8 mouse cellular contexts compared by ENCODE assay signal in the genomic region with DNA sequence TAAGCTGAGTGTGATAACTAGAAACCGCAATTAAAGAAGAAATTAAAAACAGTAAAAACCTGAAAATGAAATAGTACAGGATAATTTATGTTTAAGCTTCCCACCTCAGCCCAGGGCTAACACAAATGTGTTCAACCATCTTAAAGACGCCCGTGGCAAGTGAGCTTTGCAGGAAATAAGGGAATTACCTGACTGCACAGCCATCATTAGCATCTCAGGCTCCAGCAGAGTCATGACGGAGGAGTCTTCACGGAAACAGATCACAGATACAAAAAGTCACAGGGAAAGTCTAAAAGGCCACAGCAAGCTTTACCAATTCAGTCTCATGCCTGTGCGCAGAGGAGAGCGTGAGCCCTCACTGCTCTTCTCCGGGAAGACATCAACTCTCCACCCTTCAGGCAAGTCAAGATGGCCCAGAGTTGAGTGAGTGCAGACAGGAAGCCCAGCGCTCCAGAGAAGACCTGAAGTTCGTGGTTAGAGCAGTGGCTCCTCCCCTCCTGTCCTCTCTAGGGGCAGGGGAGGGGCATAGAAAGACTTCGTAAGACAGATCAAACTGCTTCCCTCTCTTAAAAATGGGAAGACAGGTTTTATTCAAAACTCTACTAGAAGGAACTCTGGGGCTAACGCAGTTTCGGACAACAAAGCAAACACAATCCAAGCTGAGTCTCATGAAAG.
DNase-seq lines count a peak whose midpoint lies in the region; ATAC-seq and TF ChIP-seq lines count a peak whose summit lies in the region.

No protein-coding gene starts in this region.

- no peak overlapping the region for H3K4me3 ChIP-seq in hindbrain, embryonic 11.5 days (ENCODE audit: low read depth, low read length)
- H3K4me3 ChIP-seq in hindbrain, embryonic 10.5 days = no peak overlapping the region
- no peak overlapping the region for H3K4me3 ChIP-seq in forebrain, embryonic 14.5 days (ENCODE audit: low read depth, low read length)
- peak overlapping the region; percentile 10 for H3K4me3 ChIP-seq in intestine, embryonic 14.5 days (ENCODE audit: low read depth, low read length)
- H3K4me3 ChIP-seq in lung, postnatal 0 days (ENCODE audit: low read depth, low read length) = peak overlapping the region; percentile 23

- no peaks in the 10 kb centered on the region for H3K27me3 ChIP-seq in hindbrain, embryonic 11.5 days (ENCODE audit: control insufficient read depth, insufficient read depth, low read length)
- H3K27me3 ChIP-seq in hindbrain, embryonic 10.5 days (ENCODE audit: insufficient read depth, poor library complexity, severe bottlenecking) = no peaks in the 10 kb centered on the region
- no peaks in the 10 kb centered on the region for H3K27me3 ChIP-seq in forebrain, embryonic 14.5 days (replicated peaks; ENCODE audit: control insufficient read depth, insufficient read depth, low read length)
- no peaks in the 10 kb centered on the region for H3K27me3 ChIP-seq in intestine, embryonic 14.5 days (replicated peaks; ENCODE audit: control insufficient read depth, insufficient read depth, low read length)
- H3K27me3 ChIP-seq in lung, postnatal 0 days (replicated peaks; ENCODE audit: insufficient read depth, low read length) = no peaks in the 10 kb centered on the region

- DNase-seq in hindbrain, embryonic 11.5 days (ENCODE audit: low spot score) = peak; percentile 15
- DNase-seq in hindbrain, embryonic 10.5 days (ENCODE audit: low spot score) = no peak
- DNase-seq in ES-CJ7 (ENCODE audit: low read depth, low spot score) = peak; percentile 26
- DNase-seq in forebrain, embryonic 14.5 days (ENCODE audit: low spot score) = no peak
- DNase-seq in intestine, embryonic 14.5 days (ENCODE audit: low spot score) = no peak
- peak; percentile 79 for DNase-seq in lung, postnatal 0 days (ENCODE audit: low spot score)
- DNase-seq in spleen, postnatal 4 days (ENCODE audit: low spot score in 2 of 2) = peak; percentile 54 to 69
- DNase-seq in urinary bladder, postnatal 25 days (ENCODE audit: low spot score) = no peak

- H3K9me3 ChIP-seq in hindbrain, embryonic 11.5 days (ENCODE audit: control insufficient read depth, low read length) = no peaks in the 10 kb centered on the region
- H3K9me3 ChIP-seq in hindbrain, embryonic 10.5 days = no peaks in the 10 kb centered on the region
- H3K9me3 ChIP-seq in forebrain, embryonic 14.5 days (replicated peaks; ENCODE audit: control insufficient read depth, low read length) = no peaks in the 10 kb centered on the region
- H3K9me3 ChIP-seq in intestine, embryonic 14.5 days (ENCODE audit: control insufficient read depth, low read length) = no peaks in the 10 kb centered on the region
- no peaks in the 10 kb centered on the region for H3K9me3 ChIP-seq in lung, postnatal 0 days (ENCODE audit: low read length)

- no peaks in the 10 kb centered on the region for H3K36me3 ChIP-seq in hindbrain, embryonic 11.5 days (ENCODE audit: control insufficient read depth, insufficient read depth, low read length)
- no peaks in the 10 kb centered on the region for H3K36me3 ChIP-seq in hindbrain, embryonic 10.5 days
- H3K36me3 ChIP-seq in forebrain, embryonic 14.5 days (ENCODE audit: control insufficient read depth, insufficient read depth, low read length) = no peaks in the 10 kb centered on the region
- no peaks in the 10 kb centered on the region for H3K36me3 ChIP-seq in intestine, embryonic 14.5 days (ENCODE audit: control insufficient read depth, insufficient read depth, low read length)
- no peaks in the 10 kb centered on the region for H3K36me3 ChIP-seq in lung, postnatal 0 days (ENCODE audit: insufficient read depth, low read length)

- no peak overlapping the region for H3K4me2 ChIP-seq in hindbrain, embryonic 11.5 days (replicated peaks; ENCODE audit: low read depth, low read length)
- peak overlapping the region; percentile 29 for H3K4me2 ChIP-seq in forebrain, embryonic 14.5 days (ENCODE audit: low read length)
- peak overlapping the region; percentile 33 for H3K4me2 ChIP-seq in intestine, embryonic 14.5 days (ENCODE audit: low read length)
- H3K4me2 ChIP-seq in lung, postnatal 0 days (replicated peaks; ENCODE audit: low read depth, low read length) = peak overlapping the region; percentile 41

- no peak overlapping the region for H3K9ac ChIP-seq in hindbrain, embryonic 11.5 days (ENCODE audit: low read depth, low read length)
- no peak overlapping the region for H3K9ac ChIP-seq in forebrain, embryonic 14.5 days (ENCODE audit: low read length)
- H3K9ac ChIP-seq in intestine, embryonic 14.5 days (ENCODE audit: low read length) = no peak overlapping the region
- no peak overlapping the region; the same call in 1 of the 2 replicates for H3K9ac ChIP-seq in lung, postnatal 0 days (replicated peaks; ENCODE audit: low read depth)

- 57% methylated on average over 13 of the region's 13 CpGs for WGBS in hindbrain, embryonic 11.5 days
- 56% methylated on average over 13 of the region's 13 CpGs for WGBS in hindbrain, embryonic 10.5 days
- WGBS in forebrain, embryonic 14.5 days = 35% methylated on average over 13 of the region's 13 CpGs
- WGBS in intestine, embryonic 14.5 days = 50% methylated on average over 13 of the region's 13 CpGs
- 39% methylated on average over 13 of the region's 13 CpGs for WGBS in lung, postnatal 0 days

- H3K27ac ChIP-seq in hindbrain, embryonic 11.5 days (ENCODE audit: low read depth, low read length) = no peak overlapping the region
- no peak overlapping the region for H3K27ac ChIP-seq in hindbrain, embryonic 10.5 days
- no peak overlapping the region for H3K27ac ChIP-seq in forebrain, embryonic 14.5 days (ENCODE audit: low read depth, low read length)
- no peak overlapping the region for H3K27ac ChIP-seq in intestine, embryonic 14.5 days (ENCODE audit: low read depth)
- peak overlapping the region; percentile 23 for H3K27ac ChIP-seq in lung, postnatal 0 days (ENCODE audit: low read length)

- TF ChIP-seq CTCF in lung, postnatal 0 days (IDR thresholded peaks at IDR 0.05) = no peak

- peaks cover 2% of the 10 kb centered on the region; the same call in 1 of the 2 replicates for H3K4me1 ChIP-seq in hindbrain, embryonic 11.5 days (replicated peaks; ENCODE audit: control insufficient read depth, insufficient read depth, low read length)
- H3K4me1 ChIP-seq in hindbrain, embryonic 10.5 days (replicated peaks) = peaks cover 43% of the 10 kb centered on the region
- peaks cover 33% of the 10 kb centered on the region for H3K4me1 ChIP-seq in forebrain, embryonic 14.5 days (ENCODE audit: control insufficient read depth, insufficient read depth, low read length)
- peaks cover 29% of the 10 kb centered on the region for H3K4me1 ChIP-seq in intestine, embryonic 14.5 days (replicated peaks; ENCODE audit: control insufficient read depth, insufficient read depth, low read length)
- H3K4me1 ChIP-seq in lung, postnatal 0 days (ENCODE audit: insufficient read depth, low read depth, low read length) = peaks cover 4% of the 10 kb centered on the region; the same call in 1 of the 2 replicates

- TF ChIP-seq EP300 in lung, postnatal 0 days (IDR thresholded peaks at IDR 0.05) = no peak

- ATAC-seq in hindbrain, embryonic 11.5 days (ENCODE audit: low FRiP score) = no peak
- no peak for ATAC-seq in forebrain, embryonic 14.5 days
- no peak for ATAC-seq in intestine, embryonic 14.5 days (replicated peaks; ENCODE audit: low FRiP score, low TSS enrichment, low read depth)
- ATAC-seq in lung, postnatal 0 days = peak; percentile 73

Comparison
In these comparisons a context has a peak if more than half of its experiments do, and no peak if none do; other contexts are left out.
1. DNase-seq: peak in hindbrain, embryonic 11.5 days (single experiment), ES-CJ7 (single experiment), lung, postnatal 0 days (single experiment) and spleen, postnatal 4 days (2 of 2); none in hindbrain, embryonic 10.5 days (single experiment), forebrain, embryonic 14.5 days (single experiment), intestine, embryonic 14.5 days (single experiment) and urinary bladder, postnatal 25 days (single experiment).
2. H3K4me3 ChIP-seq: peak in intestine, embryonic 14.5 days (single experiment) and lung, postnatal 0 days (single experiment); none in hindbrain, embryonic 11.5 days (single experiment), hindbrain, embryonic 10.5 days (single experiment) and forebrain, embryonic 14.5 days (single experiment).